Mouse (Mus musculus) forebrain, embryonic 15.5 days (tissue): ENCODE data around the gene Doc2a. TPM values are rescaled to one million over a fixed set of nuclear protein-coding genes. Genes with fewer than 3 reads are reported as not detected.
A peak's percentile ranks its signal among the peaks of the same experiment; 100 is the strongest.

ENCODE experiments used
- ATAC-seq: fragments of 200-750 bp; cut with Nextera tagmentation; replicated peaks from 2 replicates; pipeline ENCODE4 v1.8.0; 2017; ENCODE audit warnings: mild to moderate bottlenecking, moderate TSS enrichment, moderate library complexity
- H3K27ac ChIP-seq: fragments of 300-500 bp; sonication (generic); replicated peaks from 2 replicates; pipeline ENCODE4 v1.5.1; 2015; ENCODE audit warnings: mild to moderate bottlenecking, inconsistent platforms
- H3K27me3 ChIP-seq: fragments of 300-500 bp; sonication (generic); 2 replicates; pipeline ENCODE4 v1.6.1; 2015; ENCODE audit warnings: inconsistent platforms
- H3K36me3 ChIP-seq: fragments of 300-500 bp; sonication (generic); 2 replicates; pipeline ENCODE4 v1.6.1; 2015; ENCODE audit warnings: mild to moderate bottlenecking, inconsistent platforms
- H3K4me1 ChIP-seq: fragments of 300-500 bp; sonication (generic); 2 replicates; pipeline ENCODE4 v1.6.1; 2015; ENCODE audit warnings: inconsistent platforms
- H3K4me2 ChIP-seq: fragments of 300-500 bp; sonication (generic); replicated peaks from 2 replicates; pipeline ENCODE4 v1.6.1; 2015; ENCODE audit warnings: mild to moderate bottlenecking, inconsistent platforms
- H3K4me3 ChIP-seq: fragments of 300-500 bp; sonication (generic); 2 replicates; pipeline ENCODE4 v1.5.1; 2015; ENCODE audit warnings: mild to moderate bottlenecking, inconsistent platforms
- H3K9ac ChIP-seq: fragments of 300-500 bp; sonication (generic); replicated peaks from 2 replicates; pipeline ENCODE4 v1.6.1; 2015; ENCODE audit warnings: mild to moderate bottlenecking, inconsistent platforms
- H3K9me3 ChIP-seq: fragments of 300-500 bp; sonication (generic); 2 replicates; pipeline ENCODE4 v1.6.1; 2016; ENCODE audit warnings: inconsistent platforms
- WGBS: fragments of 180-500 bp; shearing (Covaris S2); methylation state at CpG from one replicate; pipeline ENCODE4 v1.1.7; 2015; ENCODE audit warnings: mixed read lengths; 5-methylcytosine and 5-hydroxymethylcytosine counted together
- polyA plus RNA-seq: library from polyadenylated mRNA; unstranded; fragments of >200 nt; fragmentation: Nextera tagmentation; extraction: Ambion mirVana; gene quantifications from 2 replicates; pipeline ENCODE4 v1.2.1, GENCODE M21; 2015

The Doc2a gene
- polyA plus RNA-seq, result 9.0 and 9.1 TPM in 2 replicates

GRCm38 (mm10) chr7:126847116-126847420 lies at the start of gene Doc2a:
Gene Doc2a, plus strand, starts transcription at chr7:126847416.
- peaks cover 6% of the 10 kb centered on the region; the same call in 1 of the 2 replicates for H3K36me3 ChIP-seq
- H3K9me3 ChIP-seq, result no peaks in the 10 kb centered on the region
- H3K9ac ChIP-seq, result peak within 1 kb of the TSS; percentile 64
- no peak within 1 kb of the TSS for H3K27ac ChIP-seq
- peaks cover 23% of the 10 kb centered on the region for H3K4me1 ChIP-seq
- H3K27me3 ChIP-seq, result peaks cover 4% of the 10 kb centered on the region; the same call in 1 of the 2 replicates
- peak within 1 kb of the TSS; percentile 56 for H3K4me3 ChIP-seq
- 28% methylated on average over 4 of the region's 4 CpGs for WGBS
- peak within 1 kb of the TSS; percentile 99 for H3K4me2 ChIP-seq
- 0 out of 2 replicates have a peak, but pooled peaks have one; percentile 2 for ATAC-seq

GRCm38 (mm10) chr7:126798127-126799049 lies 48.8 kb upstream of the Doc2a start:
- peak overlapping the region; percentile 93 for H3K27ac ChIP-seq
- ATAC-seq, result no peak
- WGBS, result under 1% methylated on average over 40 of the region's 40 CpGs

GRCm38 (mm10) chr7:126799050-126799467 lies 48.2 kb upstream of the Doc2a start:
- 1% methylated on average over 32 of the region's 36 CpGs for WGBS
- H3K27me3 ChIP-seq, result no peaks in the 10 kb centered on the region
- H3K9ac ChIP-seq, result peak overlapping the region; percentile 72
- H3K27ac ChIP-seq, result peak overlapping the region; percentile 93
- H3K36me3 ChIP-seq, result peaks cover 28% of the 10 kb centered on the region
- H3K4me1 ChIP-seq, result peaks cover 37% of the 10 kb centered on the region
- H3K9me3 ChIP-seq, result no peaks in the 10 kb centered on the region
- H3K4me3 ChIP-seq, result peak overlapping the region; percentile 58
- peak overlapping the region; percentile 88 for H3K4me2 ChIP-seq
- ATAC-seq, result peak; percentile 97

More at GRCm38 (mm10) chr7:126798127-126799049, 48.8 kb upstream of the Doc2a start:
- H3K4me3 ChIP-seq, result peak overlapping the region; percentile 58
- no peaks in the 10 kb centered on the region for H3K9me3 ChIP-seq
- H3K9ac ChIP-seq, result peak overlapping the region; percentile 66
- H3K27me3 ChIP-seq, result no peaks in the 10 kb centered on the region
- peaks cover 28% of the 10 kb centered on the region for H3K36me3 ChIP-seq
- peak overlapping the region; percentile 88 for H3K4me2 ChIP-seq
- peaks cover 37% of the 10 kb centered on the region for H3K4me1 ChIP-seq

GRCm38 (mm10) chr7:126799468-126800268 lies 47.5 kb upstream of the Doc2a start:
- Histone ChIP-seq H3K4me3 (peak overlapping the region; percentile 58), H3K9me3 (no peaks in the 10 kb centered on the region), H3K4me2 (peak overlapping the region; percentile 88), H3K9ac (peak overlapping the region; percentile 72), H3K27ac (peak overlapping the region; percentile 93), H3K27me3 (no peaks in the 10 kb centered on the region), H3K4me1 (peaks cover 37% of the 10 kb centered on the region), H3K36me3 (peaks cover 24% of the 10 kb centered on the region)
- ATAC-seq, result peak; percentile 92
- 1% methylated on average over 37 of the region's 38 CpGs for WGBS

GRCm38 (mm10) chr7:126800269-126801056 lies 46.8 kb upstream of the Doc2a start:
- H3K9ac ChIP-seq, result peak overlapping the region; percentile 72
- H3K36me3 ChIP-seq, result peaks cover 20% of the 10 kb centered on the region; the same call in 1 of the 2 replicates
- peak overlapping the region; percentile 93 for H3K27ac ChIP-seq
- no peaks in the 10 kb centered on the region for H3K27me3 ChIP-seq
- no peaks in the 10 kb centered on the region for H3K9me3 ChIP-seq
- WGBS, result 29% methylated on average over 5 of the region's 5 CpGs
- H3K4me2 ChIP-seq, result peak overlapping the region; percentile 88
- no peak for ATAC-seq
- H3K4me1 ChIP-seq, result peaks cover 37% of the 10 kb centered on the region
- peak overlapping the region; percentile 58 for H3K4me3 ChIP-seq

GRCm38 (mm10) chr7:126801057-126801422 lies 46.2 kb upstream of the Doc2a start:
- no peak overlapping the region for H3K4me2 ChIP-seq
- H3K4me3 ChIP-seq, result no peak overlapping the region
- H3K36me3 ChIP-seq, result peaks cover 14% of the 10 kb centered on the region; the same call in 1 of the 2 replicates
- 95% methylated on average over 16 of the region's 16 CpGs for WGBS
- H3K9ac ChIP-seq, result no peak overlapping the region
- no peak for ATAC-seq
- H3K27ac ChIP-seq, result no peak overlapping the region
- no peaks in the 10 kb centered on the region for H3K9me3 ChIP-seq
- H3K27me3 ChIP-seq, result no peaks in the 10 kb centered on the region
- H3K4me1 ChIP-seq, result peaks cover 36% of the 10 kb centered on the region

- 86% methylated on average over 11 of the region's 11 CpGs for WGBS
- ATAC-seq, result no peak
- H3K27me3 ChIP-seq, result no peaks in the 10 kb centered on the region
- H3K9ac ChIP-seq, result no peak overlapping the region
- no peak overlapping the region for H3K4me3 ChIP-seq
- H3K36me3 ChIP-seq, result peaks cover 4% of the 10 kb centered on the region; the same call in 1 of the 2 replicates
- no peaks in the 10 kb centered on the region for H3K9me3 ChIP-seq
- no peak overlapping the region for H3K27ac ChIP-seq
- H3K4me1 ChIP-seq, result peaks cover 24% of the 10 kb centered on the region
- no peak overlapping the region for H3K4me2 ChIP-seq
These were observed 44.9 kb upstream of the Doc2a start for GRCm38 (mm10) chr7:126802134-126802889.

GRCm38 (mm10) chr7:126803181-126803580 lies 44.0 kb upstream of the Doc2a start:
- Histone ChIP-seq H3K27me3 (no peaks in the 10 kb centered on the region), H3K4me2 (no peak overlapping the region), H3K27ac (no peak overlapping the region), H3K9me3 (no peaks in the 10 kb centered on the region), H3K9ac (no peak overlapping the region), H3K36me3 (peaks cover 4% of the 10 kb centered on the region; the same call in 1 of the 2 replicates), H3K4me3 (no peak overlapping the region), H3K4me1 (peaks cover 24% of the 10 kb centered on the region)
- no peak for ATAC-seq
- WGBS, result 95% methylated on average over 6 of the region's 6 CpGs

GRCm38 (mm10) chr7:126803751-126804150 lies 43.5 kb upstream of the Doc2a start:
- Histone ChIP-seq H3K4me1 (peaks cover 26% of the 10 kb centered on the region), H3K36me3 (peaks cover 4% of the 10 kb centered on the region; the same call in 1 of the 2 replicates), H3K27me3 (no peaks in the 10 kb centered on the region), H3K27ac (no peak overlapping the region), H3K9me3 (no peaks in the 10 kb centered on the region), H3K4me3 (no peak overlapping the region), H3K4me2 (no peak overlapping the region), H3K9ac (no peak overlapping the region)
- no peak for ATAC-seq

- H3K9ac ChIP-seq, result no peak overlapping the region
- H3K36me3 ChIP-seq, result peaks cover 4% of the 10 kb centered on the region; the same call in 1 of the 2 replicates
- no peaks in the 10 kb centered on the region for H3K27me3 ChIP-seq
- ATAC-seq, result no peak
- H3K4me2 ChIP-seq, result no peak overlapping the region
- no peak overlapping the region for H3K27ac ChIP-seq
- H3K4me1 ChIP-seq, result peaks cover 22% of the 10 kb centered on the region
- no peaks in the 10 kb centered on the region for H3K9me3 ChIP-seq
- 75% methylated on average over 6 of the region's 6 CpGs for WGBS
- H3K4me3 ChIP-seq, result no peak overlapping the region
These were observed 40.3 kb upstream of the Doc2a start for GRCm38 (mm10) chr7:126806956-126807355.

GRCm38 (mm10) chr7:126807405-126807804 lies 39.8 kb upstream of the Doc2a start:
- 67% methylated on average over 4 of the region's 4 CpGs for WGBS
- peak overlapping the region; percentile 92; the same call in 1 of the 2 replicates for H3K9ac ChIP-seq

More at GRCm38 (mm10) chr7:126807405-126807804, 39.8 kb upstream of the Doc2a start:
- peak overlapping the region; percentile 96; the same call in 1 of the 2 replicates for H3K4me3 ChIP-seq
- H3K36me3 ChIP-seq, result peaks cover 4% of the 10 kb centered on the region; the same call in 1 of the 2 replicates
- H3K4me1 ChIP-seq, result peaks cover 22% of the 10 kb centered on the region
- no peaks in the 10 kb centered on the region for H3K9me3 ChIP-seq
- no peak overlapping the region for H3K27ac ChIP-seq
- H3K4me2 ChIP-seq, result peak overlapping the region; percentile 90; the same call in 1 of the 2 replicates
- ATAC-seq, result no peak
- H3K27me3 ChIP-seq, result no peaks in the 10 kb centered on the region
